Mouse (Mus musculus) limb, embryonic 12.5 days (tissue): ENCODE data around the gene Zbed3. TPM values are rescaled to one million over a fixed set of nuclear protein-coding genes. Genes with fewer than 3 reads are reported as not detected.
"Not testable (repeated sequence)": the region's sequence is repeated elsewhere in the genome, so short reads cannot be mapped to it uniquely, and the experiment has no call there.

Experiments
- ATAC-seq: fragments of 200-750 bp; cut with Nextera tagmentation; 2 replicates; pipeline ENCODE4 v1.8.0; 2017; ENCODE audit warnings: low read depth, moderate TSS enrichment; ENCODE audit not compliant: insufficient number of reproducible peaks, insufficient read depth, low FRiP score, low TSS enrichment
- H3K27ac ChIP-seq: fragments of 300-500 bp; sonication (generic); 2 replicates; pipeline ENCODE4 v1.5.1; 2016; ENCODE audit warnings: mild to moderate bottlenecking, moderate library complexity
- H3K27me3 ChIP-seq: fragments of 300-500 bp; sonication (generic); 2 replicates; pipeline ENCODE4 v1.6.1; 2016; ENCODE audit warnings: mild to moderate bottlenecking, moderate library complexity
- H3K36me3 ChIP-seq: fragments of 300-500 bp; sonication (generic); 2 replicates; pipeline ENCODE4 v1.6.1; 2016; ENCODE audit warnings: mild to moderate bottlenecking, moderate library complexity
- H3K4me1 ChIP-seq: fragments of 300-500 bp; sonication (generic); replicated peaks from 2 replicates; pipeline ENCODE4 v1.6.1; 2016
- H3K4me2 ChIP-seq: fragments of 300-500 bp; sonication (generic); 2 replicates; pipeline ENCODE4 v1.6.1; 2016; ENCODE audit warnings: mild to moderate bottlenecking, moderate library complexity
- H3K4me3 ChIP-seq: fragments of 300-500 bp; sonication (generic); replicated peaks from 2 replicates; pipeline ENCODE4 v1.5.1; 2016; ENCODE audit warnings: mild to moderate bottlenecking
- H3K9ac ChIP-seq: fragments of 300-500 bp; sonication (generic); replicated peaks from 2 replicates; pipeline ENCODE4 v1.6.1; 2016; ENCODE audit warnings: mild to moderate bottlenecking, moderate library complexity
- H3K9me3 ChIP-seq: fragments of 300-500 bp; sonication (generic); 2 replicates; pipeline ENCODE4 v1.6.1; 2016; ENCODE audit warnings: mild to moderate bottlenecking, moderate library complexity
- WGBS: fragments of 180-500 bp; shearing (Covaris S2); methylation state at CpG from one replicate; pipeline ENCODE4 v1.1.7; 2016; 5-methylcytosine and 5-hydroxymethylcytosine counted together
- polyA plus RNA-seq: library from polyadenylated mRNA; unstranded; fragments of >200 nt; fragmentation: Nextera tagmentation; extraction: Ambion mirVana; gene quantifications from 2 replicates; pipeline ENCODE4 v1.2.1, GENCODE M21; 2016

Zbed3 gene
- polyA plus RNA-seq, 1 experiment from 2014 or later, result 105 TPM

DNA sequence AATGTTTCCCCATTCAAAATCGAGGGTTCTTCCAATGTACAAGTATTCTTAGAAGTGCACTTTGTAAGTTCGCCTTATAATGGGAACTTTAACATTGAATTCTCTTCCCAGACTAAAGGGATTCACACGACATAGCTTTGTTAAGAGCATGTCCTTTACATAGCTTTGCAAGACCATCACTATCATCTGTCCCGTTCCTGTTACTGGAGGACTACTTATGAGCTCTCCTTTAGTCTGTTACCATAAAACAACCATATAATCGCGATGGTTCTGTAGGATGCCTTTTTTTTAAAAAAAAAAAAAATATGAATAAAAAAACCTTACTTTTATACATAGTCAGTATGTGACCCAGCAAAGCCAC, 52.1 kb downstream of the Zbed3 start:
- ATAC-seq, result no peak
- H3K27ac ChIP-seq, result peak overlapping the region; percentile 75; the same call in 1 of the 2 replicates

DNA sequence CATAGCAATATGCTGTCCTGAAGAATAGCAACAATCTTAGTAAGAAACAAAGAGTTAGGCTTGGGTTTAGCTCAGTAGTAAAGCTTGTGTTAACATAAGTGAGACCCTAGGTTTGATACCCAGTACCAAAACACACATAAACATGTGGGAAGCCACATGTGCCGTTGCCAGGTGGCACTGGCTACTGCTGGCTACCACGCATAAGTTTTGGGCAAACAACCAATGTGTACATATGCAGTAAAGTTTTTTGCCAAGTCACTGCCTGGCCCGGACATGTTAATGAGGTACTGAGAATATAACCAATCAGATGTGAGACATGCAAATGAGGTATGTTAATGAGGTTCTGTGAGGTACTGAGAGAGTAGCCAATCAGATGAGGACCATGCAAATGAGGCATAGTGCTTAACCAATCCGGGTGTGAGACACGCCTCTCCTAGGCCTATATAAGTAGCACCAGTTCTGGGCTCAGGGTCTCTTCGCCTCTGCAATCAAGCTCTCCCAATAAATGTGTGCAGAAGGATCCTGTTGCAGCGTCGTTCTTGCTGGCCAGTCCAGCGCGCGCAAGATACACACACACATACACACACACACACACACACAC, 53.4 kb downstream of the Zbed3 start:
- WGBS, result 95% methylated on average over 11 of the region's 11 CpGs
- not testable (repeated sequence) for H3K9ac ChIP-seq, H3K9me3 ChIP-seq, ATAC-seq, H3K4me3 ChIP-seq, H3K27ac ChIP-seq, H3K27me3 ChIP-seq, H3K4me2 ChIP-seq, H3K36me3 ChIP-seq
- peaks cover 11% of the 10 kb centered on the region for H3K4me1 ChIP-seq

More for the DNA sequence above, 52.1 kb downstream of the Zbed3 start:
- no peaks in the 10 kb centered on the region for H3K9me3 ChIP-seq
- peak overlapping the region; percentile 94 for H3K9ac ChIP-seq
- peaks cover 12% of the 10 kb centered on the region for H3K36me3 ChIP-seq
- H3K4me2 ChIP-seq, result peak overlapping the region; percentile 94
- peak overlapping the region; percentile 94 for H3K4me3 ChIP-seq
- no peaks in the 10 kb centered on the region for H3K27me3 ChIP-seq
- H3K4me1 ChIP-seq, result peaks cover 11% of the 10 kb centered on the region
- WGBS, result 30% methylated on average over 6 of the region's 6 CpGs

DNA sequence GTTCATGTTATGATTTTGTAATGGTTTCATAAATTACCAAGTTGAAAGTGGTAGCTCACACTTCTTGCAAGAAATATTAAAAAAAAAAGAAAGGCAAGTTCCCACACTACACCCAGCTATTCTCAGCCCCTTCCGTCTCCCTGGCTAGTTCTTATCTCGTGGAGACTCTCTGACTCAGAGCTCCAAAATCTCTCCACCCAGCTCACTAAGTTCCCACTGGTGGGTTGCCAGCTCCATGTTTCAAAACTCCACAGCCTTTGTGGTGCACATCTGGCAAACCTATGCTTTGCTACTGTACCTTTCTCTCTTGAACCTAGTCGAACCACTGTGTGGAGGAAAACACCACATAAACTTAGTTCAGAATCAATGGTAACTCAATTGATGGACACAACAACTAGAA, 55.3 kb downstream of the Zbed3 start:
- Histone ChIP-seq H3K27ac (no peak overlapping the region), H3K9me3 (no peaks in the 10 kb centered on the region), H3K4me1 (peaks cover 7% of the 10 kb centered on the region), H3K4me2 (no peak overlapping the region), H3K4me3 (no peak overlapping the region), H3K9ac (no peak overlapping the region), H3K36me3 (no peaks in the 10 kb centered on the region), H3K27me3 (no peaks in the 10 kb centered on the region)
- WGBS, result 82% methylated on average over 3 of the region's 3 CpGs
- no peak for ATAC-seq

DNA sequence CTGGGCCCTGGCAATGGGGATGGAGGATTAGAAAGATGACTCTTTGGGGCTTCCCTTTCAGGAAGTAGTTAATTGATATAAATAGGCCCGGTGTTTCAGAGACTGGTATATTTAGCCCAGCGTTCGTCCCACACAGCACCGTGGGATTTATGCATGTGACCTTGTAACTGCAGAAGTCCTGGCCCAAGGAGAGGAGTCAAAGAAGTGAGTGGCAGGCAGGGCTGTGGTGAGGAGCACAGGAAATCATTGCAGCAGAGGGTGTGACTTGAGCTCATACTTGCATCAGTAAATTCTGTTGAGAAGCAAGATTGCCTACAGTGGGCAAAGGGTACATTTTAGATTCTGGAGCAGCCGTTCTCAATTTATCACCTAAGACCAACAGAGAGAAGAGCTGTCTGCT, 59.0 kb downstream of the Zbed3 start:
- Histone ChIP-seq H3K27me3 (no peaks in the 10 kb centered on the region), H3K27ac (no peak overlapping the region), H3K9me3 (no peaks in the 10 kb centered on the region), H3K4me1 (no peaks in the 10 kb centered on the region), H3K9ac (no peak overlapping the region), H3K4me2 (no peak overlapping the region), H3K4me3 (no peak overlapping the region), H3K36me3 (no peaks in the 10 kb centered on the region)
- WGBS, result 76% methylated on average over 5 of the region's 5 CpGs
- no peak for ATAC-seq

Other genes starting within 250 kb of the Zbed3 start
- gene Pde8b, start 73.3 kb upstream of the Zbed3 start, polyA plus RNA-seq, result 3.4 and 4.8 TPM in 2 replicates
- gene Aggf1, start 51.7 kb downstream of the Zbed3 start, polyA plus RNA-seq, result 45.7 and 45.8 TPM in 2 replicates
- 0.69 and 1.1 TPM in 2 replicates for gene Crhbp, start 121.3 kb downstream of the Zbed3 start, polyA plus RNA-seq
- gene S100z, start 155.1 kb downstream of the Zbed3 start, polyA plus RNA-seq, result not detected in 2 replicates
- gene F2rl1, start 201.6 kb downstream of the Zbed3 start, polyA plus RNA-seq, result 0.08 and 0.11 TPM in 2 replicates